Mouse (Mus musculus): Measurements from ENCODE around the gene Accsl.

The Accsl gene

DNA sequence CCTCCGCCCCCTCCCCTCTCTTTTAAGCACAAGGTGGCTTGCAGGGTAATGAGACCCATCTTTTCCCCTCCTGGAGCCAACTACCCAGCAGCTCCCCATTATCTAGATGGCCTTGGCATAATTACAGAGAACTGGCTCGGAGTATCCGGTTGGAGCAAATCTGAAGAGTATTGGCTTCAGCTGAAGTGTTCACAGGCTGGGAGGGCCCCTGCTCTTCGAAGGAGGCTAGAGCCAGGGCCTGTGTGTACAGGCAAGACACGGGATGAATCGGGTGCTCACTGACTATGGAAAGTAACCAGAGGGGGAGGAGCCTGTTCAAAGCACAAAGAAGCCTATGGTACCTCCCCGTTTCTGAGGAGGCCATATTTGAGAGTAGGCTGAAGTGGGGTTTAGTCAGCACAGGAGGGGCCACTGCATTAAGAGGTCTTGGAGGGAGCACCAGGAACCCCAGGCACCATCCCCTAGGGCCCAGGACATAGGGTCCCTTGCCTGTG lies at the start of gene Accsl:
Accsl (minus strand) TSS at position 51 of the 494 bp plus-strand sequence.
- no peak for DNase-seq (ENCODE audit: low read depth, low spot score)

DNA sequence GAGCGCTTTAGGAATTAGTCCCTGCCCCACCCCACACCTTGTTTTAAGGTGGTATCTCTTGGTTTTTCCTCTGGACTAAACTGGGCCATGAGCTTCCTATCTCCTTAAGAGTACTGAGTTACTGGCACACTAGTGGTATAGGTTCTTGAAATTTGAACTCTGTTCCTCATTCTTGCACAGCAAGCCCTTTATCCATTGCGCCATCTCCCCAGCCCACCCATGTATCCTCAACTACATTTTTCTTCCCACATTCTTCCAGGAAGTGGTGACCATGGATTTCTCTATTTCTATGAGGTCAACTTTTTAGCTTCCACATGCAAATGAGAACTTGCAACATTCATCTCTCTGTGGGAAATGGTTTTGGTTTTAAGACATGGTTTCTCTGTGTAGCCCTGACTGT lies 44.6 kb upstream of the Accsl start:
- DNase-seq (ENCODE audit: low read depth, low spot score) = no peak

- DNase-seq (ENCODE audit: low read depth, low spot score) = no peak
Measured at GRCm38 (mm10) chr2:93911942-93912341, 43.0 kb upstream of the Accsl start.

DNA sequence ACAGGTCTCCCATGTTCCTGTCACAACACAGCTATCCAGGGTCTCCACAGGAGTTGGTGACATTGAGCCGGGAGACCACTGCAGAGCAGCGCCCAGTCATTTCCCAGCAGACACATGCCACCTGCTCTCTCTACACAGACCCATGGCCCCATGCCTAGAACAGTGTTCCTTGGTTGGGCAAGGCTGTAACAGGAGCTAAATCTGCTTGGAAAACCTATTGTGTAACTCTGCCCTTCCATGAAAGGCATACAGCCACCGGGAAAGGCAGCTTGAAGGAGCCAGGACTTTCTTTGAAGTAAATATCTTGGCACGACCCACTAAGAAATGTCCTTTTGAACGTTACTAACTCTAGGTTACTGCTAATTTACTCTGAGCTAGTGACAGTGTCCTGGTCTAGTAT lies 40.8 kb upstream of the Accsl start:
- DNase-seq (ENCODE audit: low read depth, low spot score) = no peak

DNA sequence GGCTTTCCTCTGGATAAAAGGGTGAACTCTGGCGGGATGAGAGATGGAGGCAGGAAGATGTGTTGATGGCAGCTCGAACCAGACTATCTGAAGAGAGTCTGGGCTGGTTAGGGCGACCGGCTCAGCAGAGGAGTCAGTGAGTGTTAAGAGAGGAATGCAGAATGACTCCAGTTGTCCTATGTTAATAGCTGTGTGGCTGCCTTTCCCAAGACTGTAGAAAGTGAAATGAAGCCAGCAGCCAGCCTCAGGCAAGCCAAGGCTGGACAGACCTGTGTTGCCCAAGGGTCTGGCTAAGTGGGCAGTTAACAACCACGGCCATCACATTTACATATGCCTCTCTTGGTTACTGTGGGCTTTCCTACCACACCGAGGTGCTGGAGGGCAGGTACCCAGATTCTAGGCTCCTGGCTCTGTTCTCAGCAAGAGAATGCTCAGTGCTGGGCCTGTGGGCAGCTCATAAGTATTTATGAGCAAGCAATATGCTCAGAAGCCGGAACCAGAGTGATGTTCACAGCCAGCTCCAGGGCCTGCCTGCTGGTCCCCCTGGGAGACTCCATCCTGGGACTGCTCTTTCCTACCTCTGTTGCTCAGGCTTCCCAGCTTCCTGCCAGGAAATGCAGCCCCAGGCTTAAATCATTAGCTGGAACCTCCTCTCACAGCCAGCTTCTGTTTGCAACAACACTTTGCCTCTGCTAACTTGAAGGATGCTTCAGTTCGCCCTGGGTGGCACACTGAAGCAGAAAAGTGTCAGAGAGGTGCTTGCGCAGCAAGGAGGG lies 38.8 kb upstream of the Accsl start:
- DNase-seq (ENCODE audit: low read depth, low spot score) = no peak

DNA sequence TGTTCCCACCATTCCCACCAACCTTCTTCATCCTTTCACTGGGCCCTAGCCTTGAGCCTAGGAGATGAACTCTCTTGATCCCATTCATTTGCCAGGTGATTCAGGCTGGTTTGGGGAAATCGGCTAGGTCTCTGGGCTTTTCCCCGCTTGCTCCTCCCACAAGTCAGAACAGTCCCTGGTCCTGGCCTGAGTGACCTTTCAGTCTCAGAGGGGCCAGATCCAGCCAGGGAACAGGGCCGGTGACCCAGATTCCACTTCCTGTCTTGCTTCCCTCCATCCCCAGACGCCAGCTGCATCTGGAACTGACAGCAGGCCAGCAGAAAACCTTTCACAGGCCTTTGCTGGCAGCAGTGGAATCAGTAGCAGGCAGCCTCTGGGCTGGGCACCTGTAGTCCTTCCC lies 37.4 kb upstream of the Accsl start:
- DNase-seq (ENCODE audit: low read depth, low spot score) = no peak

- no peak for DNase-seq (ENCODE audit: low read depth, low spot score)
Measured at GRCm38 (mm10) chr2:93903415-93903814, 34.5 kb upstream of the Accsl start.

DNA sequence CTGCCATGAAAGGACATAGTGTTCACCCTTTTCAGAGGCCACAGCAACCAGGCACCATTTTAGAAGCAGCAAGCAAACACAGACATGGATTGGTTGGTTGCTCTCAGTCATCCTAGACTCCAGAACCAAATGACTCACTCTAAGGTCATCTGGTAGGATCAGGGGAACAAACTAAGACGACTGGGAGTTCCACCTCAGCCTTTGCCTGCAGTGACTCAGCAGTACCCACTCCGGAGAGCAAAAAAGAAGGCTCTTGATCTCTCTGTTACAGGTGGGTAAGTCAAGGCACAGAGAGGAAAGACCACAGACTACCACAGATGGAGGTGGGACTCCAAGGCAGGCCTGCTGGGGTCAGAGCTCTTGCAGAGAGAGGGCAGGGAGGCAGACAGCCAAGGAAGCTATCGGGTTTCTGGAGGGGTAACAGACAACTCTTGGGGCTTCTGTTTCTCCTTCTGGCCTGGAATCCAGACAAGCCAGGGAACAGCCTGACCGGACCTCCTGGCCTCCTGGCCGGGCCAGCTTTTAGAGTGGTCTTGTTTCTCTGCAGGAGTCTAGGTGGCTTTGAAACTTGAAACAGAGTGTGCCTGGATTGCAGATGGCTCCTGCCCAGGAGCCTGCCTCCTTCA lies 33.8 kb upstream of the Accsl start:
- DNase-seq (ENCODE audit: low read depth, low spot score) = no peak

DNA sequence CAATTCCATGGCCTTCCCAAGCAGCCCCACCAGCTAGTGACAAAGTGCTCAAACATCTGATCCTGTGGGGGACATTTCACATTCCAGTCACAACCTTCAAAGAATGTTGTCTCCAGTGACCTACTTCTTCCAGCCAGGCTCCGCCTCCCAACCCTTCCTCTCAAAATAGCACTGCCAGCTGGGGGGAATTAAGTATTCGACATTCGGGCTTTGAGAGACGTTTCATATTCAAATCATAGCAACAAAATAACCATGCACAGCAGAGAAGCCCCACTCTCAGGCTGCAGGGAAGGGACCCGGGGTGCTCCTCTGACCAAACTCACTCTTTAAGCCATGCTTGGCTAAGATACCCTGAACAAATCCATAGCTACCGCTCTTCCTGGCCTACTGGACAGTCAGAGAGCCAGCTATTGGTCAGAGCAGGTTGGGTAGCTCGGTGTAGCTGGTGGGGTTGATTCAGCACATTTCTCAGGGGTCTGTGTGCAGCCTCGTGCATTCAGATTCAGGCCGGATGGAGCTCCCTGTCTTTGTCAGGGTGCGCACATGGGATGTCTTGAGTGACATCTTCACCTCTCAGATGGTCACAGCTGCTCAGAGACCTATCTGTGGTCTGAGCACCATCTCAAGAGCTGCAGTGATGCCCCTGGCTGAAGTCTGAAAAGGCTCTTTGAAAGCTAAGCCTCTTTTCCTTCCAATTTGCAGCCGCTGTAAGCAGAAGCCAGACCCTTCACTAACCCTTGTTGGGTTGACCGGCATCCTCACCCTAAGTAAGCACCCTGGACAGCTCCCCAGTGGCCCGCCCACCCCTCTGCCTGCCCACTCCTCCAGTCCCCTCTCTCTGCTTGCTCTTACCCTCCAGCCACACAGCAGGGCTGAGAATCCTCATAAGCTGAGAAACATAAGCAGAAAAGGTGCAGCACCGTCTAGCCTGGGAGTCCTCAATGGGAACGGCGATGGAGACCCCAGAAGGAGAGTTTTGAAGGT lies 30.7 kb upstream of the Accsl start:
- no peak for DNase-seq (ENCODE audit: low read depth, low spot score)

GRCm38 (mm10) chr2:93891611-93892280 lies 22.8 kb upstream of the Accsl start:
- no peak for DNase-seq (ENCODE audit: low read depth, low spot score)

GRCm38 (mm10) chr2:93890143-93890542 lies 21.2 kb upstream of the Accsl start:
- no peak for DNase-seq (ENCODE audit: low read depth, low spot score)

DNA sequence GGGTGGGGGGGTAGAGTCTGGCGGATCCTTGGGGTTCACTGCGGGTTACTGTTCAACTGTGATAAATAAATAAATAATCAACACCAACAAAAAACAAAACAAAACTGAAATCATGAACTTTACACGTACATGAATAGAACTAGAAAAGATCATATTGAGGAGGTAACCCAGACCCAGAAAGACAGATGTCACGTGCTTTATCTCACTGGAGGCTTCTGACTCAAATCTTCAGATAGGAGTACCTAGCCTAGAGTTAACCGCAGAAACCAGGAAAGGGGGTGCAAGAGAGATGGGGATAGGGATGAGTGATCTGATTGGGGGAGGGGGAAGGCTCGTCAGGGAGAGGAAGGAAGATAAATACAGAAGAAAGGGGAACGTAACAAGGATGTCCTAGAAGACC lies 20.1 kb upstream of the Accsl start:
- no peak for DNase-seq (ENCODE audit: low read depth, low spot score)

DNA sequence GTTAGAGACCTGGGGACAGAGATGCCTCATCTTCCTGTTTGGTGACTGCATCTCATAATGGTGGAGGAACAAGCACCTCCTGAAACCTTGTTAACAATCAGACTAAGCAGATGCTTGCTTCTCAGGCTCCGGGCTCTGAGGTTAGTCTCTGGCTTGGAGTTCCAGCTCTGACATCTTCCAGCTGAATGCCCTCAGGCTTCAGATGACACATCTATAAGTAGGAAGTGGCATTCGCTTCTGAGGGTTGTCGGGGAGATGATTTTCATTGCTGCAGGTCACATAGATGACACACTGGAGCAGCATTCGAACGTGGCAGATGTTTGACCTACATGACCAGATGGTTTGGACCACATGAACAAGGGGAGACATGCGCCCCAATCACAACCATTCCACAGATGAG lies 19.4 kb upstream of the Accsl start:
- no peak for DNase-seq (ENCODE audit: low read depth, low spot score)

GRCm38 (mm10) chr2:93887273-93887672 lies 18.3 kb upstream of the Accsl start:
- DNase-seq (ENCODE audit: low read depth, low spot score) = no peak

DNA sequence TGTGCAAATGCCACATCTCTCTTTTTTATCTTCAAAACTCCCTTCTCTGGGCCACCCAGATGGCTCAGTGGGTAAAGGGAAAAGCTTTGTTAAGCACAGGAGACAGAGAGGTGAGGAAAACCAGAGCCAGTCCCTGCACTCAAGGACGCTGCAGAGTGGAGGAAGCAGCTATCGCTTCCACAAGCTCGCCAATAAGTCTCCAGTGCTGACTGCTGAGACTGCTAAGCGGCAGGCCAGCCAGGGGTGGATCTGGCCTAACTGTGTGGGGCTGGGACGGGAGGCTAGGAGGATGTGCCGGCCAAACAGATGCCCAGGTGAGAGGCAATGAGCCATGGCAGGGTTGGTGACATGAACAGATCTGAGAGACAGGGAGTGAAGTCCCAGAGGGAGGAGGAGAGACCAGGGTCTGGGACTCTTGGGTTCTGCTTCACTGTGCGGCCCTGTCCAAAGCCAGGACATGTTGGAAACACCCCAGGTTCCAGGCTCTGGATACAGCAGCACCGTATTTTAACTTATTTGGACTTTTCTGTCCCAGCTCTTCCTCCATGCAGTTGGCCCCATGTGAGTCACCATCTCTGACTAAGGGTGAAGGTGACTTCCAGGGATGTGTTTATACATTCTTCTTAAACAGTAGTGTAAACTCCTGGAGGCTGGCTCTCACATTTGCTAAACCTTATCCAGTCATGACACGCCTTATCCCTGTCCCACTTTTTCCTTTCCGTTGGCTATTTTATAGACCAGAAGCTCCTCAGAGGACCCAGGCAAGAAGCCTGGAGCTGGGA lies 17.2 kb upstream of the Accsl start:
- no peak for DNase-seq (ENCODE audit: low read depth, low spot score)

GRCm38 (mm10) chr2:93883066-93883465 lies 14.1 kb upstream of the Accsl start:
- no peak for DNase-seq (ENCODE audit: low read depth, low spot score)

- no peak for DNase-seq (ENCODE audit: low read depth, low spot score)
Measured at GRCm38 (mm10) chr2:93881640-93882367, 12.8 kb upstream of the Accsl start.

GRCm38 (mm10) chr2:93880981-93881380 lies 12.0 kb upstream of the Accsl start:
- no peak for DNase-seq (ENCODE audit: low read depth, low spot score)

DNA sequence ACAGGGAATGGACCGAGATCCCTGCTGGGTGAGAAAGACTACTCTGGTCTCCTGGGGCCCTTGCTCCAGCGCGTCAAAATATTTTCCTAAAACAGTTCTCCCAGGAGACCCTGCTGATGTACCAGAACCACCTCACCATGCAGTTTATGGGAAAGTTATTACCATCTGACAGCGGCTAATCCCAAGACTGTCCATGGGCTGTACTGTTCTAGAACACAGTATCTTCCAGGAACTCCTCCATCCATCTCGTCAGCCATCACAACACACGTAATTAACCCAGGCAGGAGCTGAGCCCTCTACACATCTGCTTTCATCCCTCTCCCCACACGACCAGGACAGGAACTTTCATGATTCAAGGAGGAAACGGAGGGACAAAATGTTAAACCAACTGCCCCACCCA lies 11.5 kb upstream of the Accsl start:
- DNase-seq (ENCODE audit: low read depth, low spot score) = no peak

- DNase-seq (ENCODE audit: low read depth, low spot score) = no peak
Measured at GRCm38 (mm10) chr2:93877005-93877404, 8.0 kb upstream of the Accsl start.

All from CD4-positive helper T cell, adult 2 months (primary cell).